Mouse (Mus musculus) T-cell, adult 2 months (primary cell): ENCODE results near the gene Mfng.

ENCODE experiments used
- DNase-seq: peaks from one replicate; pipeline ENCODE4 v3.0.0; 2022; ENCODE audit warnings: low spot score

Mfng gene

DNA sequence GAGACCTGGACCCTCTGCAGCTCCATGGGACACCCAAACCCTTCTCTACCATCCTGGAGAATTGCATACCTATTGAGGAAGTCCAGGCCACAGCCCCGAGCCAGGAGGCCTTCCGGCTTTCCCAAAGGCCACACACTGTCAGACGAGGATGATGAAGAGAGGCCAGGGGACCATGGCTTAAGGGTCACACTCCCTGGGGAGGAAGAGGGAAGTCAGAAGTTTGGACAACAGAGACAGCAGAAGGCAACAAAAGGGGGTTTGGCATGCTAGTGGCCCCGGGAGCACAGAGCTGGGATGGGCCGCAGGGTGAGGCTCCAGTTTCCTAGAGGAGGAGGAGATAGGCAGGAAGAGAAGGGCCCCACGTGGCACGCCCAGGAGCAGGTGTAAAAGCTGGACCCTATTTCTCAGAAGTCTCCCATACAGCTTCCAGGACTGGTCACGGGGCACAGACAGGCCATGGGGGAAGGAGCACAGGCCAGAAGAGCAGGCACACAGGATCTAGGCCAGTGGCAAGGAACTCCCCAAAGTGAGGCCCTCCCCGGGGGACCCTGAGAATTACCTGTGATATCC lies 14.1 kb upstream of the Mfng start:
- no peak for DNase-seq

GRCm38 (mm10) chr15:78786411-78786818 lies 13.1 kb upstream of the Mfng start:
- DNase-seq: no peak

GRCm38 (mm10) chr15:78785961-78786360 lies 12.7 kb upstream of the Mfng start:
- no peak for DNase-seq

DNA sequence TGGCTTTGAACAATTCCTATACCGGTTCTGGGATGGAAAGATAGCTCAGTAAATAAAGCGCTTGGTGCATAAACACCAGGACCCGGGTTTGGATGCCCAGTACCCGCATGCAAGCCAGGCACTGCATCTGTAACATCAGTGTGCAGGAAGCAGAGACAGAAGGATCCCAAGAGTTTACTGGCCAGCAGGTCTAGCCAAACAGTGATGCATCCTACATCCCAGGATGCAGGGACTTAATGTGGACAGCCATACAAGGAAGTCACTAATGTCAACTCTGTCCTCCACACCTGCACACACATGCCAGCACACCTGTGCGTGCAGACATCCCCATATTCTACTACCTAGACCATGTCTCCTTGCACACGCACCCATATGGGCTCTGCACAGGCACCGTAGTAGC lies 12.0 kb upstream of the Mfng start:
- DNase-seq: no peak

DNA sequence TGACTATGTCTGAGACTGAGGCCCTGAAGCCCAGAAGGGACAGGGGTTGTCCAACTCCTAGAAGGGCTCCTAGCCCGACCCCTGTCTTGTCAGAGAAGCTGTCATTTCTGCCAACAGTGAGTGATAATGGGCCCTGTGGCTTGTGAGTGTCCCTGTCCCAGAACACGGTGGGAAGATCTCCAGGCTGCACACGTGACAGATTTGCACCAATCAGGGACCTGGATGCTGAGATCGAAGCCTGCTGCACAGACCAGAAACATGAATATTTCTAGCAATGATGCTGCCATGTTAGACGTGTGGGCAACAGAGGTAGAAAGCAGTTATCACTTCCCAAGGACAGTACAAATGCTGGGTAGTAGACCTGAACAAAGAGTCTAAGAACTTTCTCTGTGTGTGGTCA lies 11.2 kb upstream of the Mfng start:
- DNase-seq: no peak

DNA sequence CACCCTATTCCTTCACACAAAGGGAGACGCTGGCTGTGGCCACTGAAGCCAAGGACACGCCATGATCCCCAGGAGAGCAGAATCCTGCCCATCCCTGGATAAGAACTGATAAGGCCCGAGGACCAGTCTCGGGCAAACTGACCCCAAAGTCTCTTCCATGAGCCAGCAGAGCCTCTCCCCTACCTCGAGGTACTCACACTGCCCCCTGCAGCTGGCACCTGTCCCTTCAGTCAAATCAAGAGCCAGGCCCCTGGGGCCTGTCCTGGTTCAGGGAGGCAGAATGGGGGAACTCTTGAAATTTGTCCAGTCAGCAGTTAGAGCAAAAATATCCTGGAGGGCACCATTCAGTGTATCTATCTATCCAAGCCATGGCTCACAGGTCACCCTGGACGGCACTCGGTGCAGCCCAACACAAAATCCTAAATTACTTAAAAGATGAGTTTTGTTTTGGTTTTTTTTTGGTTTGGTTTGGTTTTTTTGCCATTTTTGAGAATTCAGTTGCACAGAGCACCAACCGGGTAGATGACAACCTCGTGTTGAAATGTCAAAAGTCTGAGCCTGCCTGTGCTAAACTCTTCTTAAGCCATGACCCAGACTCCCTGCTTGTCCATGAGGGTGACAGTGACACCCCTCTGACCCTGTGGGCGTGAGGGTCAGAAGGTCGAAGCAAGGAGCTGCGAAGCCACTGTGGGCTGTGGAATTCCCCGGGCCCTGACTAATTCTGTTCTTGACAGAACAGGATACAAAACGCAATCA lies 9.3 kb upstream of the Mfng start:
- DNase-seq: no peak

GRCm38 (mm10) chr15:78780908-78781307 lies 7.6 kb upstream of the Mfng start:
- no peak for DNase-seq

- no peak for DNase-seq
These were observed 7.1 kb upstream of the Mfng start for GRCm38 (mm10) chr15:78780359-78780758.

DNA sequence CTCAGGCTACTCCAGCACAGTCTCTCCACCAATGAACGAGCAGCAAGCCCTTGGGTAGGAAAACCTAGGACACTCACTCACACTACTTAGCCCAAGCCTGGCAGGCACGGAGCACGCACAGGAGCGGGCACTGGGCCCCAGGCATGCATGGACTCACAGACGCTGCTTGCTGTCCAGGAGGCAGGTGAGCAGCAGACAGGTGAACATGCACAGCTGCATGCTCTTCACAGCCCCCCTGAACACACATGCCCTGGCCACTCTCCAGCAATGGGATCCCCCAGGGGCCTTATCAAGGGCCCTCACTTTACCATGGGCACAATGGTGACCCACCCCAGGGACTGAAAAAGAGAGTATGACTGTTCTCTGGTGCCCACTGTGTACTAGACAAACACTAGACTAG lies 6.4 kb upstream of the Mfng start:
- no peak for DNase-seq

DNA sequence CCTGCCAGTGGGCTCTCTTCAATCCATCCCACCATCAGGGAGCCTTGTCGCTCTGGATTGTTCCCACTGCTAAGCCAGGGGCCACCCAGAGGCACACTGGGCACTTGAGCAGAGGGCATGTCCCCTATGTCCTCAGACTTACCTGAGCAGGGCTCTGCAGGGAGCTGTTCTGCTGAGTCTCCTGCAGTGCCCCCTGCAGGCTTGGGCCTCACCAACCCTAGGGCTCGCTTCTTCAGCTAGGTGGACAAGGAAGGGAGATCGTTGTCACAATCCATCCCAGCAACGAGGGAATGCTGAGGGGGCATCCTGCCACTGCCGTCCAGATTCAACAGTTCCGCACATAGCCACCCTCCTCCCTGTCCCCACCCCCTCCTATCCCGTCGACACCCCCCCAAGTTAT lies 6.0 kb upstream of the Mfng start:
- no peak for DNase-seq

DNA sequence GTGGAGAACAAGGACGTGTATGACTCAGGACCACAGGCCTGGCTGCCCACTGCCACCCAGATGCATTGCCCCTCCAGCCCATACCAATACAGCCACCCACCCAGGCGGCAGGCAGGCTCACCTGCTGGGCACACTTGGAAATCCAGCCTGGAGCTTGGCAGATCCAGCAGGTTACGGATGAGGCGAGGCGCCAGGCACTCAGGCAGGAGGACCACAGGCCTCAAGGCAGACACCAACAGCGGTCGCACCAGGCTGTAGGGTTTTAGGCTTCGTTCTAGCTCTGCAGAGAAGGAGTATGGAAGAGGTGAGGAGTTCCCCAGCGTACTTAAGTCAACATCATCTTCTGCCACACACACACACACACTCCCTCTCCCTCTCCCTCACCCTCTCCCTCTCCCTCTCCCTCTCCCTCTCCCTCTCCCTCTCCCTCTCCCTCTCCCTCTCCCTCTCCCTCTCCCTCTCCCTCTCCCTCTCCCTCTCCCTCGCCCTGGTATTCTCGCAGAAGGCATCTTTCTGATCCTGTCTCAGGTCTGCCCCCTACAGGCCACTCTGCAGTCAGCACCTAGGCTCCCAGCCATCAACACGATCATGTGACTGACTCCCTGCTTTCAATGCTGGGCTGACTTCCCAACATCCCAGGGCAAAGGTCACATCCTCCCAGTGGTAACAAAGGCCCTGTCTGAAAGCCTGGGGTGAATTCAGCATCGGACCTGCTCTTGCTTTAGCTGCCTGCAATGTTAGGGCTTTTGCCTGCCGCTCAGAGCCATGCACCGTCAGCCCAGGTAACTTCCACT lies 5.0 kb upstream of the Mfng start:
- peak; percentile 59 for DNase-seq

DNA sequence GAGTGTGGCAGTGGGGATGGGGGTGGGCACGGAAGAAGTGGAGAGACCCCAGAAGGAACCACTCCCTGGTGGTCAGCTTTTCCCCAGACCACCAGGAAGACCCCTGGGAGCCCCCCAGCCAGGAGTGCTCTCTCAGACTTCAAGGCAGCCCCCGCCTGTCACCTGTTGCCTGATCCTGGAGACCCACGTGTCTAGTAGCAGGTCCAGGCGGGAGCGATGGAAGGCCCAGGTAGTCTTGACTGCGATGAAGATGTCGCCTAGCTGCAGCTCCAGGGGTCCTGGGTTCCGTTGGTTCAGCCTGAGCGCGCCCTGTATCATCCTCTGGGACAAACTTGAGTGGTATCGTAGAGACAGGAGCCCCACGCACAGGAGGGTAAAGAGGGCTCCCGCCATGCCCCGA lies 419 bp downstream of the Mfng start:
- DNase-seq: no peak

- peak; percentile 71 for DNase-seq
These were observed 909 bp downstream of the Mfng start for GRCm38 (mm10) chr15:78772368-78772763.

GRCm38 (mm10) chr15:78771531-78772367 lies 1.5 kb downstream of the Mfng start:
- DNase-seq: peak; percentile 73

GRCm38 (mm10) chr15:78770983-78771355 lies 2.3 kb downstream of the Mfng start:
- DNase-seq: no peak

GRCm38 (mm10) chr15:78770234-78770982 lies 2.9 kb downstream of the Mfng start:
- DNase-seq: no peak

- DNase-seq: no peak
These were observed 4.2 kb downstream of the Mfng start for GRCm38 (mm10) chr15:78769064-78769463.

- DNase-seq: no peak
These were observed 9.6 kb downstream of the Mfng start for GRCm38 (mm10) chr15:78763704-78764103.

GRCm38 (mm10) chr15:78763210-78763609 lies 10.1 kb downstream of the Mfng start:
- DNase-seq: no peak

DNA sequence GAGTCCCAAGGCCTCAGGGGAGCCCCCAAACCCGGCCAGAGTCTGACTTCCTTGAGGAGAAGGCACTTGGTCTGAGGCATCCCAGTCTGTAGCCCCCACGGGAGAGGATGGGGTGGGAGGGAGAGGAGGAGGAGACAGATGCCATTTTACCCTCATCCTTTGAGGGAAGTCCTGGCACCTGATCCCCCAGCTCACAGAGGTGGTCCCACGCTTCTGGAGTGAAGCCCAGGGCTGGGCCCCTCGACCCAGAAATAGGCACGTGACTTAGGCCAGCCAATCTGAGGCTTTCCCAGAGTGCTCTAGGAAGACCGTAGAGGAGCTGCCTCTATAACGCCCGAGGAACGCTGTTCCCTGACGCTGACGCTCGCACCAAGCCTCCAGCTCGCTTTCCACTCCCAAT lies 12.2 kb downstream of the Mfng start:
- no peak for DNase-seq

GRCm38 (mm10) chr15:78758132-78758531 lies 15.1 kb downstream of the Mfng start:
- no peak for DNase-seq
